Mouse (Mus musculus) thymus, adult 2 months (tissue): Measurements from ENCODE around the gene Thrb. TPM values are rescaled to one million over a fixed set of nuclear protein-coding genes. Genes with fewer than 3 reads are reported as not detected.

Experiments used
- DNase-seq: peaks from one replicate; pipeline ENCODE4 v3.0.0; 2021
- H3K27ac ChIP-seq: fragments of 200-500 bp; 2 replicates; pipeline ENCODE4 v1.5.1; 2012; ENCODE audit warnings: low read length, control low read depth; ENCODE audit not compliant: control insufficient read depth, insufficient read depth
- H3K27me3 ChIP-seq: fragments of 200-500 bp; 2 replicates; pipeline ENCODE4 v1.6.1; 2012; ENCODE audit warnings: mild to moderate bottlenecking, low read length, moderate library complexity, mixed read lengths; ENCODE audit not compliant: control insufficient read depth, insufficient read depth
- H3K36me3 ChIP-seq: fragments of 200-500 bp; 2 replicates; pipeline ENCODE4 v1.6.1; 2012; ENCODE audit warnings: mild to moderate bottlenecking, low read length, moderate library complexity; ENCODE audit not compliant: control insufficient read depth, insufficient read depth
- H3K4me1 ChIP-seq: fragments of 200-500 bp; replicated peaks from 2 replicates; pipeline ENCODE4 v1.6.1; 2012; ENCODE audit warnings: low read length; ENCODE audit not compliant: control insufficient read depth, insufficient read depth
- H3K4me3 ChIP-seq: fragments of 200-500 bp; 2 replicates; pipeline ENCODE4 v1.5.1; 2012; ENCODE audit warnings: mild to moderate bottlenecking, low read length, control low read depth, moderate library complexity; ENCODE audit not compliant: control insufficient read depth, insufficient read depth
- CTCF ChIP-seq: fragments of 200-500 bp; IDR thresholded peaks from 2 replicates; pipeline ENCODE4 v1.5.1; 2012; ENCODE audit warnings: mild to moderate bottlenecking, control low read depth, low read length, moderate library complexity, borderline replicate concordance; ENCODE audit not compliant: control insufficient read depth, poor library complexity, insufficient read depth; ENCODE audit errors: extremely low read depth
- POLR2A ChIP-seq: fragments of 200-500 bp; IDR thresholded peaks from 2 replicates; pipeline ENCODE4 v1.6.1; 2012; ENCODE audit warnings: mild to moderate bottlenecking, low read length, control low read depth, moderate library complexity; ENCODE audit not compliant: control insufficient read depth, poor library complexity, insufficient read depth; ENCODE audit errors: extremely low read depth
- whole genome bisulfite sequencing: fragments of 180-500 bp; shearing (Covaris S2); methylation state at CpG from one replicate; pipeline ENCODE4 v1.1.7; 2018; 5-methylcytosine and 5-hydroxymethylcytosine counted together
- polyA plus RNA-seq: library from polyadenylated mRNA; depleted of rRNA; stranded (reverse); fragments of >200 nt; gene quantifications from 2 replicates; pipeline ENCODE4 v1.2.3, GENCODE M21; 2012

The Thrb gene
- polyA plus RNA-seq, 1 experiment, result 1.5 TPM

DNA sequence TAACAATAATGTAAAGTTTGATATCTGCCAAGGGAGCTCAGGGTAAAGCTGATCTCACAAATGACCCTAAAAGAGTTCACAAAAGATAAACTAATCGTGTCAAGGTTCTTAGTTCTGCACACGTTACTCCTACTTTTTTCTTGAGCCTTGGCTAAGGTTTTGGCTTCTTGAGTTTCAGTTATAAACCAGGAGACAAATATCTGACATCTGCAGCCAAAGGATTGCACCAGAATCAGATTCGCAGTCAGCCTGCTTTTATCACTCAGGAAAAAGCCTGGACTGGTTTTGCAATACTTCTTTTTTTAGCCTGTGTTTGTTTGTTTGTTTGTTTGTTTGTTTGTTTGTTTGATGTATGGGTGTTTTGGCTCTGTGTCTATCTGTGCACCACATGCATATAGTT lies 64.5 kb downstream of the Thrb start:
- WGBS, result 95% methylated on average over 3 of the region's 3 CpGs
- Histone ChIP-seq H3K27ac (no peak overlapping the region), H3K27me3 (no peaks in the 10 kb centered on the region), H3K4me3 (no peak overlapping the region), H3K36me3 (no peaks in the 10 kb centered on the region), H3K4me1 (no peaks in the 10 kb centered on the region)
- DNase-seq, result no peak
- TF ChIP-seq CTCF (no peak), POLR2A (no peak)

DNA sequence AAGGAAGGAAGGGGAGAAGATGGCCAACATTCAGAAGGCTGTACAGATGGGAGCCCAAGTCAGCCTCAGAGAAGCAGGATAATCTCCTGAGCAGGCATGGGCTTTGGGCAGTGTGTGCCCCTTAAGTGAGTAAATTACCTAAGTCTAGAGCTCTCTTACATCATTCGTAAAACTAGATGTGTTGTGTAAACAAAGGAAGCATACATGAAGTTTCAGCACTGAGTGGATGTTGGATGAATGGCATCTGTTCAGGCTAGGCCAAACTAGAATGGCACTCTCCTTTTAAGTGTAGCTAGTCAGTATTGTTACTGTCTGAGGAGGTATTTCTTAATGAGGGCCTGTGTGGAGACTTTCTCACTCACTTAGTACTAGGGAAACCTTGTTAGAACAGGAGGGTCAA lies 66.8 kb downstream of the Thrb start:
- H3K4me3 ChIP-seq, result no peak overlapping the region
- DNase-seq, result no peak
- H3K4me1 ChIP-seq, result no peaks in the 10 kb centered on the region
- no peaks in the 10 kb centered on the region for H3K27me3 ChIP-seq
- WGBS, result 96% methylated on average over 1 of the region's 1 CpGs
- TF ChIP-seq POLR2A (no peak), CTCF (no peak)
- no peaks in the 10 kb centered on the region for H3K36me3 ChIP-seq
- H3K27ac ChIP-seq, result no peak overlapping the region

DNA sequence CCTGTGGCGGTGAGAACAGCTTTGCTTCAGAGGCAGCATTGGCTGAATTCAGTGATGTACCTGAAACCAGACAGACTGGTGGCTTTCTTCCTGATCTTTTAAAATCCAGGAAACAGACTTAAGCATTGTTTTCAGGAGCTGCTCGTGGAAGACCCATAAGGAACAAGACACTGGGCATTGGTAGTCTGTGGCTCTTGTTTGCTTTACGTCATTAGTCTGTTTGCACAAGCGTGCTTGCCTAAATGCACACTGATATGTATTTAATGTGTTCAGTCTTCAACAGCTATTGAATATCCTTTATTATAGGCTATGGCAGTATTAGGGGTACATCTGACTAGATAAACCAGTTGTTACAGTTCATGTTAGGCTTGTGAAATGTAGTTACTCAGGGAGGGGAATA lies 67.8 kb downstream of the Thrb start:
- Histone ChIP-seq H3K4me3 (no peak overlapping the region), H3K27ac (no peak overlapping the region), H3K36me3 (no peaks in the 10 kb centered on the region), H3K27me3 (no peaks in the 10 kb centered on the region), H3K4me1 (no peaks in the 10 kb centered on the region)
- DNase-seq, result no peak
- 90% methylated on average over 4 of the region's 4 CpGs for WGBS
- TF ChIP-seq CTCF (no peak), POLR2A (no peak)

DNA sequence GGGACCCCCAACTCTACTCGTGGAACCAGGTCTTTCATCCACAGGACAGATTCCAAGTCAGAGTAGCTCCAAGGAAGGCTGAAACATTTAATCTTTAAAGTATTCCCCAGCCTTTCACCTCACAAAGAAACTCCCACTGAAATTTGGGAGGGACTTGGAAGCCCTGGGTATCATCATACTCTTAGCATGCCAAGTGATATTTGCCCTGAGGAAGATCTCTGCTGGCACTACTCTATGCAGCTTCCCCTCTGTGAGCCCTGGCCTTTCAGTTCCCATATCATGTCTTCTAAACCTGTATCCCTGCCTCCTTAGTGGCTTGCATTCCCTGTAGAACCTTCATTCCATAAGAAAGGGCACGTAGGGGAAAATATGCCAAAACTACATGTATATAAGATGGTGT lies 68.8 kb downstream of the Thrb start:
- H3K27me3 ChIP-seq, result no peaks in the 10 kb centered on the region
- no peaks in the 10 kb centered on the region for H3K4me1 ChIP-seq
- no peaks in the 10 kb centered on the region for H3K36me3 ChIP-seq
- WGBS, result 97% methylated on average over 2 of the region's 2 CpGs
- no peak for DNase-seq
- H3K4me3 ChIP-seq, result no peak overlapping the region
- H3K27ac ChIP-seq, result no peak overlapping the region
- TF ChIP-seq CTCF (no peak), POLR2A (no peak)

DNA sequence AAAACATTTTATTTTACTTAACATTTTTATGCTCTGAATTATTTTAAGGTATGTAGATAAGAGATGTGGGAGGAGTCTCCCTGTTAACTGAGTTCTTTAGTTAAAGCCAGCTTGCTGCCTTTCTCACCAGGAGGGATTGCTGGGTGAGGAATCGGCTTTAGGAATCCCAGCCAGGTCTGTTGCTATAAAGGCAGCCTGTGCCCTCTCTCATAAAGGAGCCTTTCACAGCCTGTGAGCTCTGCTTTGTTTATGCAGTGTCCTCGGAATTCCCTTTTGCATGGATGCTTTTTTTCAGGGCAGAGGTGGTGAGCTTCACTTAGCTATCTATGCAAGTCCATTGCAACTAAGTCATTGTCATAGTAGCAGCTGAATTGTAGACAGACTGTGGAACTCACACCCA lies 71.0 kb downstream of the Thrb start:
- no peaks in the 10 kb centered on the region for H3K27me3 ChIP-seq
- H3K27ac ChIP-seq, result no peak overlapping the region
- H3K4me1 ChIP-seq, result no peaks in the 10 kb centered on the region
- no peak for DNase-seq
- WGBS, result 92% methylated on average over 2 of the region's 2 CpGs
- no peaks in the 10 kb centered on the region for H3K36me3 ChIP-seq
- TF ChIP-seq CTCF (no peak), POLR2A (no peak)
- no peak overlapping the region for H3K4me3 ChIP-seq

DNA sequence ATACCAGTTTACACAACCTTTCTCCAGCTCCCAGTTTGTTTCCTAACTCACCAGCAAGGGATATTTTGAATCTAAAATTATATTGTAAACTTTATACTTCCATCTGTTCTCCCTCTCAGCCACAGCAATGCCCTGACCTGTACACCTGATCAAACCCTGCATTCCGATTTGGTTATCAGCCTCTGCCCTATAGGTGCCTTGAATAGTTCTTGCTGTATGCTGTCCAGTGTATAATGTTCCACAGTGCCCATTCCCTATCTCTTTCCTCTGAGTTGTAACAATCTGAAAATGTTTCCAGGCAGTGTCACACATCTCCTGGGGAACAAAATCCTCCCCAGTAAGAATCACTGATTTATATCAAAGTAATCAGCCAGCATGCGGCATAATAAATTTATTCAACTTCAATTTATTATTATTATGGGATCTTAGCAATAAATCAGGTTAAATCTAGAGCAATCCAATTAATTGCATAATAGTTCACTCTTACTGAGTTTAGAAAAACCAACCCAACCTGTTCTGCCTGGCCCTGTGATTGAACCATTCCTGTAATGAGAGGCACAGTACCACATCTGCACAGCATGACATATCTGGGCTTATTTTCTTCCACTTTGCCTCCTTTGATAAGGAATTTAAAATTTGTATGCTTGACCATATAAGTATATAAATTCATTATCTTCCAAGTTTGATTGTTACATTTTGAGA lies 73.2 kb downstream of the Thrb start:
- H3K4me3 ChIP-seq, result no peak overlapping the region
- H3K27me3 ChIP-seq, result no peaks in the 10 kb centered on the region
- WGBS, result 98% methylated on average over 2 of the region's 2 CpGs
- TF ChIP-seq POLR2A, result no peak
- TF ChIP-seq CTCF, result no peak
- no peak overlapping the region for H3K27ac ChIP-seq
- H3K36me3 ChIP-seq, result no peaks in the 10 kb centered on the region
- DNase-seq, result no peak
- H3K4me1 ChIP-seq, result no peaks in the 10 kb centered on the region

DNA sequence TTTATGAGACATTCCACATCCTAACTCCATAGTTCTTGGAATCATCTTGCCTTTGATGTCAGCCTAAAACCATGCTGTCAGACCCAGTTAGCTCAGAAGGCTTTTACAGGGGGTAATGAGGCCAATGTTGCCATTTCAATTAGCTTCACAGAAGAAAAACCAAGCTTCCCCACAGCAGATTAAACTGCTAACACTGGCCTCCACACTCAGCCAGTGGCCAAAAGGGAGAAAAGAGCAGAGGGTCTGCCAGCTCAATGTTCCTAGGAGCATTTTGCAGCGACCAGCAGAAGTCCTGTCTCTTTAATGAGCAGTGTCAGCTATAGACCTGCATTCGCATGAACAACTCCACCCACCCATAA lies 73.7 kb downstream of the Thrb start:
- 91% methylated on average over 2 of the region's 2 CpGs for WGBS

More for the DNA sequence above, 73.7 kb downstream of the Thrb start:
- no peak for DNase-seq
- H3K4me3 ChIP-seq, result no peak overlapping the region
- no peak for TF ChIP-seq POLR2A
- no peak for TF ChIP-seq CTCF
- H3K27me3 ChIP-seq, result no peaks in the 10 kb centered on the region
- no peak overlapping the region for H3K27ac ChIP-seq
- H3K36me3 ChIP-seq, result no peaks in the 10 kb centered on the region
- no peaks in the 10 kb centered on the region for H3K4me1 ChIP-seq
